Mouse (Mus musculus) ES-E14 (cell line): Measurements from ENCODE around the gene Cyp2s1. TPM values are rescaled to one million over a fixed set of nuclear protein-coding genes. Genes with fewer than 3 reads are reported as not detected.
A peak's percentile ranks its signal among the peaks of the same experiment; 100 is the strongest.

ENCODE experiments used
- DNase-seq: peaks from one replicate; pipeline ENCODE4 v3.0.0-alpha.2; 2013; ENCODE audit warnings: low read depth, low spot score
- H3K27ac ChIP-seq: 2 replicates; pipeline ENCODE4 v1.5.1; 2012; ENCODE audit warnings: low read depth, mild to moderate bottlenecking, low read length, moderate library complexity, mixed read lengths; ENCODE audit not compliant: poor library complexity, insufficient read depth, severe bottlenecking
- H3K36me3 ChIP-seq: 2 replicates; pipeline ENCODE4 v1.6.1; 2012; ENCODE audit warnings: mild to moderate bottlenecking, low read length, moderate library complexity, mixed read lengths; ENCODE audit not compliant: control insufficient read depth, poor library complexity, insufficient read depth, severe bottlenecking
- H3K4me1 ChIP-seq, 2 experiments: fragments of 150-350 bp in 1 of 2; sonication (generic) in 1 of 2; 2 replicates each; pipeline ENCODE4 v1.6.1; 2012; ENCODE audit warnings: low read length in 2 of 2, mild to moderate bottlenecking in 1 of 2, mixed read lengths in 1 of 2; ENCODE audit not compliant: control insufficient read depth in 2 of 2, insufficient read depth in 2 of 2, poor library complexity in 1 of 2
- H3K4me3 ChIP-seq, 2 experiments: fragments of 150-350 bp in 1 of 2; sonication (generic) in 1 of 2; 2 replicates each; pipeline ENCODE4 v1.5.1; 2012; ENCODE audit warnings: low read length in 2 of 2, low read depth in 1 of 2, mild to moderate bottlenecking in 1 of 2, mixed read lengths in 1 of 2; ENCODE audit not compliant: insufficient read depth in 1 of 2, poor library complexity in 1 of 2, severe bottlenecking in 1 of 2
- H3K9ac ChIP-seq: 2 replicates; pipeline ENCODE4 v1.6.1; 2012; ENCODE audit warnings: low read depth, mild to moderate bottlenecking, low read length, mixed read lengths; ENCODE audit not compliant: poor library complexity, insufficient read depth, severe bottlenecking
- H3K9me3 ChIP-seq: fragments of 150-350 bp; sonication (generic); 2 replicates; pipeline ENCODE4 v1.6.1; 2012; ENCODE audit warnings: low read depth, mild to moderate bottlenecking, low read length; ENCODE audit not compliant: control insufficient read depth, insufficient read depth
- CHD2 ChIP-seq: IDR thresholded peaks from 2 replicates; pipeline ENCODE4 v1.6.1; 2014; ENCODE audit warnings: mild to moderate bottlenecking, low read depth, low read length, inconsistent platforms
- HCFC1 ChIP-seq: IDR thresholded peaks from 2 replicates; pipeline ENCODE4 v1.6.1; 2012; ENCODE audit warnings: low read length, inconsistent platforms, borderline replicate concordance; ENCODE audit not compliant: insufficient read depth
- MAFK ChIP-seq: IDR thresholded peaks from 2 replicates; pipeline ENCODE4 v1.6.1; 2014; ENCODE audit warnings: mild to moderate bottlenecking, low read depth, low read length, inconsistent platforms; ENCODE audit not compliant: insufficient read depth
- ZC3H11A ChIP-seq: IDR thresholded peaks from 2 replicates; pipeline ENCODE4 v1.6.1; 2012; ENCODE audit warnings: low read depth, mild to moderate bottlenecking, inconsistent platforms, low read length, borderline replicate concordance
- ZNF384 ChIP-seq: IDR thresholded peaks from 2 replicates; pipeline ENCODE4 v1.6.1; 2012; ENCODE audit warnings: low read depth, low read length, inconsistent platforms
- in situ Hi-C, 2 experiments: fragments of 600-800 bp; cut with MboI; formaldehyde crosslinking; loops; one replicate each; pipeline ENCODE4 v1.15.1; 2025; ENCODE audit warnings: low sequenced_read_pairs in 2 of 2, inconsistent platforms in 1 of 2; ENCODE audit not compliant: unreplicated experiment in 2 of 2
- total RNA-seq: library from RNA; depleted of rRNA; stranded (reverse); fragments of 300-350 nt; gene quantifications from 2 replicates; pipeline ENCODE4 v1.2.3, GENCODE M21; 2012; rRNA removed

The Cyp2s1 gene
- total RNA-seq, 1 experiment = 11.2 TPM

- in situ Hi-C loops = loop anchor here in 1 of 2 experiments (10.0 kb wide), 1 partner anchor 51 kb away; no protein-coding TSS in a partner anchor
- Histone ChIP-seq H3K9ac (peak overlapping the region; percentile 100), H3K27ac (peak overlapping the region; percentile 92), H3K4me1 (peaks cover 2 to 4% of the 10 kb centered on the region in 2 experiments; a peak in 1 of 4 replicates), H3K36me3 (peaks cover 13% of the 10 kb centered on the region), H3K9me3 (no peaks in the 10 kb centered on the region), H3K4me3 (peak overlapping the region; percentile 95 to 97)
- no peak for TF ChIP-seq CHD2
- TF ChIP-seq ZC3H11A = no peak
- TF ChIP-seq MAFK = no peak
- no peak for TF ChIP-seq ZNF384
- TF ChIP-seq HCFC1 = no peak
- no peak for DNase-seq
Observed at GRCm38 (mm10) chr7:25753643-25754438, 62.9 kb downstream of the Cyp2s1 start.

DNA sequence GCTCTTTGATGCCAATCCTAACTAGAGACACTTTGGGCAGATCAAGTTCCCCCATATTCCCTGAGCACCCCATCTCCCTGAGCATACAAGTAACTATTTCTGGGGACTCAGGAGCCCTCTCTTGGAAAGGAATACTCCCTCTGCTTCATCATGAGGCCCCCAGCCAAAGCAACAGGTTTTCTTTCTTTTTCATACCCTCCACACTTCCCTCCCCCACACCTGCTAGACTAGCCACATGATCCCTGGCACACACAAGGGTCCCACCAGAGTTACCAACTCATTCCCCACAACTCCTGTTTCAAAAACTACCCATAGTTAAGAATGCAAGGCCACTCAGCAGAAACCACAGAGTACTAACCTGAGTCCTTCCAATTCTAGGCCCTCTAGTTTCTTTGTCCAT lies 63.6 kb downstream of the Cyp2s1 start:
- peak overlapping the region; percentile 95 to 97 for H3K4me3 ChIP-seq
- peaks cover 2 to 4% of the 10 kb centered on the region in 2 experiments; a peak in 1 of 4 replicates for H3K4me1 ChIP-seq
- H3K27ac ChIP-seq = no peak overlapping the region
- no peaks in the 10 kb centered on the region for H3K9me3 ChIP-seq
- peaks cover 21% of the 10 kb centered on the region for H3K36me3 ChIP-seq
- no peak for DNase-seq
- no peak for TF ChIP-seq ZNF384
- no peak for TF ChIP-seq ZC3H11A
- TF ChIP-seq MAFK = no peak
- no peak for TF ChIP-seq CHD2
- TF ChIP-seq HCFC1 = no peak
- in situ Hi-C loops = loop anchor here in 1 of 2 experiments (10.0 kb wide), 1 partner anchor 52 kb away; no protein-coding TSS in a partner anchor
- H3K9ac ChIP-seq = peak overlapping the region; percentile 100

Other genes starting within 250 kb of the Cyp2s1 start
- gene Erich4, start 201.0 kb downstream of the Cyp2s1 start, total RNA-seq = not detected in 2 replicates
- gene Dmac2, start 197.5 kb downstream of the Cyp2s1 start, total RNA-seq = 30.0 and 39.3 TPM in 2 replicates
- 1.7 and 2.3 TPM in 2 replicates for gene B3gnt8, start 190.3 kb downstream of the Cyp2s1 start, total RNA-seq
- gene Bckdha, start 157.9 kb downstream of the Cyp2s1 start, total RNA-seq = 96.0 and 116 TPM in 2 replicates
- gene Exosc5, start 157.7 kb downstream of the Cyp2s1 start, total RNA-seq = 170 and 182 TPM in 2 replicates
- 0.94 and 2.6 TPM in 2 replicates for gene Tmem91, start 141.7 kb downstream of the Cyp2s1 start, total RNA-seq
- gene B9d2, start 136.1 kb downstream of the Cyp2s1 start, total RNA-seq = 4.1 and 5.5 TPM in 2 replicates
- gene Tgfb1, start 129.9 kb downstream of the Cyp2s1 start, total RNA-seq = 6.3 and 7.1 TPM in 2 replicates
- 20.3 and 21.7 TPM in 2 replicates for gene Ccdc97, start 97.8 kb downstream of the Cyp2s1 start, total RNA-seq
- gene Hnrnpul1, start 62.2 kb downstream of the Cyp2s1 start, total RNA-seq = 67.1 and 69.0 TPM in 2 replicates
- 27.1 and 56.5 TPM in 2 replicates for gene Axl, start 28.2 kb downstream of the Cyp2s1 start, total RNA-seq
- not detected in 2 replicates for gene Cyp2b10, start 80.7 kb upstream of the Cyp2s1 start, total RNA-seq
- not detected in 2 replicates for gene Cyp2b13, start 244.6 kb upstream of the Cyp2s1 start, total RNA-seq